Mouse (Mus musculus) activated CD4-positive, CD25-positive, alpha-beta regulatory T cell, adult 4 months (primary cell): ENCODE measurements around the gene Map4k3. TPM values are rescaled to one million over a fixed set of nuclear protein-coding genes. Genes with fewer than 3 reads are reported as not detected.
A peak's percentile ranks its signal among the peaks of the same experiment; 100 is the strongest.
"Not testable (repeated sequence)": the region's sequence is repeated elsewhere in the genome, so short reads cannot be mapped to it uniquely, and the experiment has no call there.

Source experiments
- ATAC-seq: one replicate; pipeline ENCODE4 v1.8.0; 2017
- polyA plus RNA-seq, 2 experiments: library from polyadenylated mRNA; unstranded; fragments of 100-300 nt; shearing (Covaris generic); gene quantifications; one replicate each; pipeline ENCODE4 v1.2.1; 2017

Gene Map4k3
- 1 to 10 TPM; 2.3 to 4.2 TPM for polyA plus RNA-seq

DNA sequence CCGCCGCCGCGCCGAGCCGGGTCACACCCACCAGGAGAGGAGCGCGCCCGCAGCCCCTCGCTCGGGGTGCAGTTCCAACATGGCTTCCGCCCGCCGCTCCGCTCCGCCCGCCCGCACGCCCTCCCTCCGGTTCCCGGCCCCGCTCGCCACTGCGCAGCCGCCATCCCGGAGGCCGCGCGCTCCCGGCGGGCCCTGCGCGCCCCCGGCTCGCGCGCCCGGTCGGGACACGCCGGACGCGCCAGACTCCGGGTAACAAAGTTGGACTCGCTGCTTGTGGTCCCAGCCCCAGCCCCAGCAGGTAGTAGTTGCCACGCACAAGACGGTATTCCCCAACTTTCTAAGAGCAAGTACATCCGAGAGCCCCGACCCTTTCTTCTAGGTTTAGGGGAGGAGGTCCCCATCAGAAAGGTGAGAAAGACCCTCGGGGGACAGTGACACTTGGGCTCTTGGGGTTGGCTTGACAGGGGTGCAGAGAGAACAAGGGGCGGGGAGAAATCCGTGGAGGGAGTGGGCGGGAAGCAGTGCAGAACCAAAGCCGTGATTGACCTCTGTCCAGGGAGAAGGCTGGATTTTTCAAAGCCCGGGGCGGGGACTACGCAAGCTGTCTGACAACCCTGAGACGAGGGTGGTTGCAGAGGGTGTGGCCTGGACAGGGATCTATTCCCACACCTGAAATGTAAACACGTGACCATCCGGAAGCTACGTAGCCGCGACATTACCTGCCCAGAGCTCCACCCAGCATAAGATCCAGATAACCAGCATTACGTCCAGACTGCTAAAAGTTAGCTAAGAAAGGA is at the start of gene Map4k3:
Map4k3 (minus strand) TSS at position 424 of the 797 bp plus-strand sequence.
- ATAC-seq = peak; percentile 68

DNA sequence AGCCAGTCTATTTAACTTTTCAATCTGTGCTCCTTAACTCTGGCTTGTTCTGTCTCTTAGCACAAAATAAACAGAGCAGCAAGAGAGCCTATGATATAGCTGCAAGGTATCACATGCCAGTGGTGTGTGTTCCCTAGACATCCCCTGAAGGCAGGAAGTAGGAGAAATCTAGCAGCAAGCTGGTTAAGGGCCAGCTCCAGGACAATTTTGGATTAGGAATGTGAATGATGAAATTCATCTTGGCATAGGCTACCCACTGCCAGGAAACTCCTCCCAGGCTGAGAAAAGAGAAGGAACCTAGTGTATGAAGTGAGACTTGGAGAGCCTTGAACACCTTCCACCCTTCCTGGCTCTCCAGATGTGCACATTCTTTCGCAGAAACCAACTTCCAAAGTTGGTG is 49.3 kb upstream of the Map4k3 start:
- no peak for ATAC-seq

DNA sequence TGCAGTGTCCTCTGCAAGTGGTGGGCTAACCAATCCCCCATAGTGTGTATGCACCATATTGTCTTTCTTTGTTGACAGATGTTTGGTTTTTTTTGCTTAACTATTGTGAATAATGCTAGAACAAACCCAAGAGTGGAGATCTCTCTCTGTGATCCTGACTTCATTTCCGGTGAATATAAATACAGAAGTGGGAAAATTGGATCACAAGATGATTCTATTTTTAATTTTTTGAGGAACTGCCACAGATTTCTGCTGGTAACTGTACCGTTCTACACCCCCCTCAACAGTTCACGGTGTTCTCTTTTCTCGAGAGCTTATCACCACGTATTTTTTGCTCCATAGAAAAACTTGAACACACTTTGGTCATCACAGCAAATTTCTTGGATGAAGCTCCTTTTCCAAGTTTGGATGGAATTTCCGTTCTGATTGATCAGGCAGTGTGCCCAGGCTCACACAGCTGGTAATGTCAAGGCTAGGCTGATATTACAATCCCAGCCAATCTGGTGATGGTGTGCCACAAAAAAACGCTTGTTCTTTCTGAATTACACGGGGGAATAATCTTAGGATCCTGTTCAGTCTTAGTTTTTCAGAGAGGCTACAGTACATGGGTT is 47.0 kb upstream of the Map4k3 start:
- no peak for ATAC-seq

DNA sequence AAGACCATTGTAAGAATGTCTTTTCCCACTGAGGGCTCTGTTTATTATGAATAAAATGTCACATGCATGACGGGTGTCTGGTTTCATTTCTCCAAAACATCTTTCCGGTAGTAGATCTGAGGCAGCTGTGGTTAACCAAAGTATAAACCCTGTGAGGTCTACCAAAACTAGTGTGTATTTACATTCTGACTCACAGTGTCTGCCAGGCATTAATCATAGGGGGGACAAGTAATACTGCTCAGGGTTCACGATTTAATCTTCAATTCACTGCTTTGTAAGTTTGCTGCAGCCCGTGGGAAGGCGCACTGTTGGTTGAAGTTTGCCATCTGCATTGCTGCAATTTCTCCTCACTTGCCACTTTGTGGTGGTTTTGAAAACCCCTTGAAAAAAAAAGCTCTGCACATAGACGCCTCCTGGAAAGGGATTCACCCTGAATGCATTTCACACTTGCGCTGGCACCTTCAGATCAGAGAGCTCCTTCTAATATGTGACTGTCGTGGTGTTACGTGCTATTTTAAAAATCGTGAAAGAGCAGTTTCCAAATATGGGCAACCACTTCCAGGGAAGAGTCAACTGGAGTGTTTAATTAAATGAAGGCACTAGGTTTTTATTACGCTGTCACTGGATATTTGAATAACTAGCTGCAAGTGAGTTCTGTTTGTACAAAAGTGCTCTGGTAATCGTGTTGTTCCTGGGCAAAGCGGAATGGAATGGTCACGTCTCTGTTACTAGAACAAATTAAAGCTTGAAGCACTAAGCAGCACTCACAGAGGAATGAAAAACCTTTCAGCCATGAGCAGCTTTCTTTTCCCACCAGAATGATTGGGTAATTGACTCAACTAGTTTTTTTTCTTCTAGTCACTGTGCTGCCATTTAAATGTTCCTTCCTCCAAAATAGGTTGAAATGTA is 44.5 kb upstream of the Map4k3 start:
- peak; percentile 95 for ATAC-seq

DNA sequence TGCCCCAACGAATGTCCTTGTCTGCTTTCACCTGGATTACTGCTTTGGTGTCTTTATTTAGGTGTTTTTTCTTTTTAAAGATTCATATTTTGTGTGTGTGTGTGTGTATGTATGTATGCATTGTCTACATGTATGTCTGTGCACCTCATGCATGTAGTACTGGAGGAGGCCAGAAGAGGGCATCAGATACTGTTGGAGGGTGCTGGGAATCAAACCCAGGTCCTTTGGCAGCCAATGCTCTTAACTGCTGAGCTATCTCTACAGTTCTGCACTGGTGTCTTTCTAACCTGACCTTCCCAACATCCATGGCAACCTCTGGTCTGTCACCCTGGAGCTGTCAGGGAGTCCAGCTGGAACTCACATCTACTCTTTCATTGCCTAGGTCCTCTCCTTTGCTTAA is 41.8 kb upstream of the Map4k3 start:
- no peak for ATAC-seq

DNA sequence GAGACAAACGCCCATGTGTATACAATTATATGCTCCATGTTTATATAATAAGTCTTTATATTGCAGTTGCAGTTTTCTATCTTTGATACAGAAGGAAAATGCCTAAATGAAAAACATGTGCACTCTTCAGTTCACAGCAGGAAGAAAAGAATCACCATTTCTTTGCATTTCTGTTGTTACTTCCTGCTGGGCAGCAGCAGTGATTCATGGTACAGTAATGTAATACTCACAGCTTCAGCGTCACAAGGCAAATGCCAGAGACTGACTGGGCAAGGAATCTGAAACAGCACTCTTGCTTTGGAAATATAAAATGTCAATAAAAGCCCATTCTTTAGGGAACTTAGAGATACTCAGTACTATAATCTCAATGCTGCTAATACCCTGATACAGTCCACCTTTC is 36.9 kb upstream of the Map4k3 start:
- no peak for ATAC-seq

GRCm38 (mm10) chr17:80763065-80763681 is 34.9 kb upstream of the Map4k3 start:
- no peak for ATAC-seq

GRCm38 (mm10) chr17:80762391-80763040 is 34.2 kb upstream of the Map4k3 start:
- peak; percentile 59 for ATAC-seq

- not testable (repeated sequence) for ATAC-seq
These were observed 32.9 kb upstream of the Map4k3 start for GRCm38 (mm10) chr17:80761191-80761590.

GRCm38 (mm10) chr17:80760344-80761145 is 32.3 kb upstream of the Map4k3 start:
- ATAC-seq = no peak

DNA sequence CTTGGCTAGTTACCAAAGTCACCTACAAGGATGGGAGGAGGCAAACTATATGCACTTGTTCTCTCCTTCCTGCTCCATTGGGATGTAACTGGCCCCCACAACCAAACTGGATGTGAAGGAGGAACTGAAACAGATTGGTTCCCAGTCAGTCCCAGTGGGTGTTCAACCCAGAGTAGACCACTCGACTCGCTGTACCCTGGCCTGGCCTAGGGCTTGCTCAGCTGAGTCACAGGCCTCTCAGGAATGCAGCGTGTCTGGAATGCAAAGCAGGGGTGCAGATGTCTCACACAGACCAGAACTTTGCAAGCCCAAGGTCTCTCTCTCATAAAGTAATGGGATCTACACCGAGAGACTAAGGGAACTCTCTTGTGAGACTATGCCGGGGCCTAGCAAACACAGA is 27.8 kb upstream of the Map4k3 start:
- no peak for ATAC-seq

DNA sequence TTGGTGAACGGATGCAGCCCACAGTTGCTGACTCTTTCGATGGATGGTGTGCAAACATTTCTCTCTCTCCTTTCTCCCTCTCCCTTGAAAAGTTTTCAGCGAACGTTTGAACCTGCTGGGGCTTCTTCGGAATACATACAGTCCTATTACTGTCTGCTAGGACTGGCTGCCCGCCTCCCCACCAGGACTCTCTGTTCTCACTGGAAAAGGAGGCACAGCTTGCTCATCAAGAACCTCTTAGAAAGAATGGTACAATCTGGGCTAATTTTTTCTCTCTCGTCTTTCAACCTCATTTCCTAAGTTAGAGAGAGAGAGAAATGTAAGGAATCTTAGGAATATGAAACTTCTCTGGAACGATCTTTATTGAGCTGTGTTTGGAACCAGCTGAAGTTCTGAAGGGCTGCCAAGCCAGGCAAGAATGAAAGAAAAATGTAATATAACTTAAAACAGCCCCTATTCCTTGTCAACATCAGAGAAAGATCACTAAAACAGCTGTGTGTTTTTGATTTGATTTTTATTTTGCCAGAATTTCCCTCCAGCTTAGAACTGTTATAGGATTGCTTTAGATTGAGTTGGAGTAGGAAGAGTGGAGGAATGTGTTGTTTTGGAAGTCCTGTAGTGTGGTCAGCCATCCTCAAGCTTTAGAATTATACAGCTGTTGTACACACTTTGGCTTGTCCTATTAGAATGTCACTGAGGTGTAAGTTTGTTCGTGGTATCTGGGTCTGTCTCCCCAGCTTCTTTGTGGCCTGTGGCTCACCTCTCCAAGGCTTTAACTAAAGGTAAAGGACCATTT is 27.0 kb upstream of the Map4k3 start:
- ATAC-seq = no peak

DNA sequence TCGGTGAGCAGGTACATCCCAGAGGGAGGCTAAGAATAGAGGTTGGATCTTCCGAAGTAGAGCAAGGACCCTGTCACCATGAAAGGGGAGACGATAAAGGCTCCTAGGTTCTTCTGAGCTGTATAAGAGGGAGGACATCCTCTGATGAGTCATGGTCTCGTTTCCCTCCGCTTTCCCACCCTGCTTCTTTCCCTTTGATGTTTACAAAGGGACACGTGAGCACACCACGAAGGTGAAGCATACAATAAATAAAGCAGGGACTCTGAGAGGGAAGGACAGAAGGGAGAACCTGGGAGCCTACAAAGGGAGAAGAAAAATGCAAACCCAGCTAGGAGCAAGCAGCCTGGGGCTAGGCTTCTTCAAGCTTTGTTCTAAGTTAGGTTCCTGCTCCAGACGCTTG is 26.3 kb upstream of the Map4k3 start:
- ATAC-seq = no peak

DNA sequence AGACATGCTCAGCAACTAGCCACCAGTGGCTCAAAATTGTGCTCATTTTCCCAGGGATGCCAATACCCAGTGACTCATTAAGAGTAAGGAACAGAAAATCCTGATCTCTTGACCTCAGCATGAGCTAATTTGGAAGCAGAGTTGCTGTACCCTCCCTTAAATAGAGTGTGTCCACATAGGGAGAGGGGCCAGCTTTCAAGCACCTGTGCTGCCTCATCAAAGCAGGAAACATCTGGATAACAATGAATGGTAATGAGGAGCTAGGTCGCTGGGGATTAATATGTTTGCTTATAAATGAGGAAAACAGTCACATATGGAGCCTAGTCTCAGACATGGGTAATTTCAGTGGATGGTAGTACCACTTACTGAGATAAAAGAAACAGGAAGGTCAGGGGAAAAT is 24.2 kb upstream of the Map4k3 start:
- ATAC-seq = no peak

GRCm38 (mm10) chr17:80739421-80739820 is 11.1 kb upstream of the Map4k3 start:
- no peak for ATAC-seq

DNA sequence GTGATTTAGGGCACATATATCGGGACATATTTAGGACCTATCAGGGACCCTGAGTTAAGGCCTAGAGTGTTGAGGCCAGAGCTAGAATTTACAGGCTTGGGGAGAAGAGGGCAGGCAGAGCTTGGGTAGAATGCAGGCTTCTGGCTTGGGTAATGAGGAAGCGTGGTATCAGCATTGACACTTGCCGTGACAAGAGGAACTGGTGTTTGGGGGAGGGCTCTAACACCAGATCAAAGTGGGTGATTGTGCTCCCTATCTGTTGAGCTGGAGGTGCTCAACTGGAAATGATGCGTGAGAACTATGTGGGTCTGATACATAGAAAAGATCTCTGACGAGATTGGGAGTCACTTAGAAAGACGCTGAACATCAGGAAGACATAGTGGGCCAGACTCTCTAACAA is 6.4 kb upstream of the Map4k3 start:
- no peak for ATAC-seq

DNA sequence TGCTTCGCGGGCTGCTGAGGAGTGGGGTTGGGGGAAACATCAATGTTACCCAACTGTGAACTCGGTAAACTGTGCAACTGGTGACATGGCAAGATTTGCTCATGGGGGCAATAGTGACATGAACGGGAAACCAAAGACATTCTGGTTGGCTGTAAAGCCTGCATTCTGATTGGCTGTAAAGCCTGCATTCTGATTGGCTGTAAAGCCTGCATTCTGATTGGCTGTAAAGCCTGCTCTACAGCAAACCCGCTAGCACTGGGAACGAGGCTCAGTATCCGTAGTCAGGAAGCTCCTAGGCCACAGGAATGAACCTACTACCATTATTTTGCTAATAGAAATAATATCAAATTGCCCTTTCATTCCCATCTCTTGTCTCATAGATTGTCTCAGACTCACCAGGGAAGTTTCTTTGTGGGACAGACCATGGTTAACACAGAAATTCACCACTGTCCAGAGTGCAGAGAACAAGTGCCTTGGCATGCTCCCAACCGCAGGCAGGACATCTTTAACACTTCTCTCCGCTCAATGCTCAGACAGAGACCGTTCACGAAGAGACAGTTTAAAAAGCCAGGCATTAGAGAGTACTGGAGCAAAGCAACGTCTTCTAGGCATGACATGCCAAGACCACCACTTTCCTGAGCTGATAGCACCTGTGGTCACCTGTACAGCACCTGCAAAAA is 5.0 kb upstream of the Map4k3 start:
- ATAC-seq = no peak

DNA sequence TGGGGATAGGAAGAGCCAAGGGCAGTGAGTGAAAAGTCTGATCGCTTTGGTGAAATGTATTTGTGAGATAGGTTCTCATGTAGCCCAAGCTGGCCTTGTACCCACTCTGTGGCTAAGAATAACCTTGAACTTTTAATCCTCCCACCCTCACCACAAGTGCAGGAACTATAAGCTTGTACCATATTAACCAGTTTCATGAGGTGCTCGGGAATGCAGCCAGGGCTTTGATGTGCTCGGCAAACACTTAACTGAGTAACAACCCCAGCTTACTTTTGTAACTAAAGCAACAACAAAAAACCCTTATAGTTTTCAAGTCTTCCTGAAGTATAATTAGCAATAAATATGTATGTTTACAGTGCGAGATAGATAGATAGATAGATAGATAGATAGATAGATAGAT is 4.0 kb upstream of the Map4k3 start:
- no peak for ATAC-seq

- ATAC-seq = not testable (repeated sequence)
These were observed 2.0 kb upstream of the Map4k3 start for GRCm38 (mm10) chr17:80730283-80730682.

DNA sequence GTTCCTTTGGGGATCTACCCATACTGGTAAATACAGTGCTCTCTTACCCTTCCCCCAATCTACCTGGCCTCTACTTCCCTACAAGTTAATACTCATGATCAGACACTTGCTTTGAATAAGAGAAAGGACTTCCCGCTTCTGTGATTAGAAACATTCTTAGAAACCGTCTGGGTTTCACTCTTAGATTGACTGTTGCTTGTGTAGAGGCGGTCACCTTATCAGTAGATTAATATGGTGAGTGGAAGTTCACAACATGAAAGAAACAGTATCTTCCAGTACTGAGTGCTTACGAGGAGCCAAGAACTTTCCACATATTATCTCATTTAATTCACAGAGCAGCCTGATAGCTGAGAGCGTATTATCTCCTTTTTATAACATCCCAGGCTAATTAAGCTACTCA is 1.5 kb upstream of the Map4k3 start:
- no peak for ATAC-seq
